Mouse (Mus musculus) forebrain, embryonic 10.5 days (tissue): ENCODE measurements at regions not wholly inside any gene's neighbourhood (a gene's known extent, or its start where the extent isn't known, plus 50 kb on each side); places are given as distances from the start of the nearest gene placed in this dataset.

Experiments used
- DNase-seq: peaks from one replicate; pipeline ENCODE4 v3.0.0-alpha.2; 2017; ENCODE audit warnings: low spot score; ENCODE audit errors: extremely low spot score
- H3K27ac ChIP-seq: fragments of 300-500 bp; sonication (generic); 2 replicates; pipeline ENCODE4 v1.5.1; 2016; ENCODE audit warnings: mild to moderate bottlenecking
- H3K27me3 ChIP-seq: fragments of 300-500 bp; sonication (generic); 2 replicates; pipeline ENCODE4 v1.6.1; 2016; ENCODE audit warnings: mild to moderate bottlenecking; ENCODE audit not compliant: poor library complexity, severe bottlenecking
- H3K36me3 ChIP-seq: fragments of 300-500 bp; sonication (generic); replicated peaks from 2 replicates; pipeline ENCODE4 v1.6.1; 2016; ENCODE audit warnings: mild to moderate bottlenecking, moderate library complexity
- H3K4me1 ChIP-seq: fragments of 300-500 bp; sonication (generic); 2 replicates; pipeline ENCODE4 v1.6.1; 2016
- H3K4me3 ChIP-seq: fragments of 300-500 bp; sonication (generic); 2 replicates; pipeline ENCODE4 v1.5.1; 2016; ENCODE audit warnings: mild to moderate bottlenecking, moderate library complexity
- H3K9me3 ChIP-seq: fragments of 300-500 bp; sonication (generic); 2 replicates; pipeline ENCODE4 v1.6.1; 2016; ENCODE audit warnings: mild to moderate bottlenecking, moderate library complexity
- WGBS: fragments of 180-500 bp; shearing (Covaris S2); methylation state at CpG from one replicate; pipeline ENCODE4 v1.1.7; 2016; 5-methylcytosine and 5-hydroxymethylcytosine counted together

GRCm38 (mm10) chr7:36420741-36421140, 277.2 kb upstream of the Tshz3 start:
- H3K27me3 ChIP-seq: no peaks in the 10 kb centered on the region
- no peaks in the 10 kb centered on the region for H3K36me3 ChIP-seq
- no peak overlapping the region for H3K4me3 ChIP-seq
- no peaks in the 10 kb centered on the region for H3K9me3 ChIP-seq
- DNase-seq: no peak
- H3K27ac ChIP-seq: no peak overlapping the region
- 90% methylated on average over 9 of the region's 9 CpGs for WGBS
- no peaks in the 10 kb centered on the region for H3K4me1 ChIP-seq

GRCm38 (mm10) chr7:36449181-36449915, 248.6 kb upstream of the Tshz3 start:
- Histone ChIP-seq H3K9me3 (no peaks in the 10 kb centered on the region), H3K36me3 (no peaks in the 10 kb centered on the region), H3K4me1 (no peaks in the 10 kb centered on the region), H3K4me3 (no peak overlapping the region), H3K27ac (no peak overlapping the region), H3K27me3 (no peaks in the 10 kb centered on the region)
- 81% methylated on average over 6 of the region's 6 CpGs for WGBS
- no peak for DNase-seq

DNA sequence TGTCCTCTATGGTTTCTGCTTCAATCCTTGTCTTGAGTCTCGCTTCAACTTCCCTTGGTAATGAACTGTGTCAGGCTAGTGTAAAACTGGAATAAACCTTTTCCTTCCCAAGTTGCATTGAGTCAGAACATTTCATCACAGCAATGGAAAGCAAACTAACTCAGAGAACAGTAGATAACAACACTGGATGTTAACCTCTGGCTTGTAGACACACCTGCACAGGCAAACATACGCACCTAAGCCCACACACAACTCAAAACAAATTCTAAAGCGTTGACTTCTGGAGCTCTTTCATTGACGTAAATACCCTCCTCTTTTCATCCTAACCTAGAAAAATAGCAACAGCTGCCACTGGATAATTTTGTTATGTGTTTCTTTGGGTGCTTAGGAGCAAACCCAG, 244.1 kb upstream of the Tshz3 start:
- Histone ChIP-seq H3K4me1 (no peaks in the 10 kb centered on the region), H3K27me3 (no peaks in the 10 kb centered on the region), H3K36me3 (no peaks in the 10 kb centered on the region), H3K4me3 (no peak overlapping the region), H3K27ac (no peak overlapping the region), H3K9me3 (no peaks in the 10 kb centered on the region; the same call in 1 of the 2 replicates)
- DNase-seq: no peak
- WGBS: 89% methylated on average over 4 of the region's 4 CpGs

DNA sequence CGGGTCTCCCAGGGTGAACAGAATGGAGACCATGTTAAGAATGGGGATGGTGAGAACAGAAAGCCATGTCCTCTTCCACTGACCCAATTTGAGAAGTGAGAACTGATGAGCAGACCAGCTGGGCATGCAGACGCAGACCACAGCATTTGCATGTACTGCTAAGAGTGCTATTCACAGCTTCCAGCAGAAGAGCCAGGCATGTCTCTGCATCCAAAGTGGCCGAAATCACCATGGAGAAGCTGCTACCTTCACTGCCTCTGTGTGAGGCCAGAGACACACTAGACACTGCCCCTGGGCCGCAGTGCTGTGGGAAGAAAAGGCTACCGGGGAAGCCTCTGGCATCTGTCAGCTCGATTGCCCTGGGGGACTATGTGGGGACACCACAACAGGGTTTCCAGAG, 241.8 kb upstream of the Tshz3 start:
- Histone ChIP-seq H3K27me3 (no peaks in the 10 kb centered on the region), H3K36me3 (no peaks in the 10 kb centered on the region), H3K27ac (no peak overlapping the region), H3K4me3 (no peak overlapping the region), H3K4me1 (no peaks in the 10 kb centered on the region), H3K9me3 (no peaks in the 10 kb centered on the region; the same call in 1 of the 2 replicates)
- no peak for DNase-seq
- WGBS: 91% methylated on average over 6 of the region's 6 CpGs

DNA sequence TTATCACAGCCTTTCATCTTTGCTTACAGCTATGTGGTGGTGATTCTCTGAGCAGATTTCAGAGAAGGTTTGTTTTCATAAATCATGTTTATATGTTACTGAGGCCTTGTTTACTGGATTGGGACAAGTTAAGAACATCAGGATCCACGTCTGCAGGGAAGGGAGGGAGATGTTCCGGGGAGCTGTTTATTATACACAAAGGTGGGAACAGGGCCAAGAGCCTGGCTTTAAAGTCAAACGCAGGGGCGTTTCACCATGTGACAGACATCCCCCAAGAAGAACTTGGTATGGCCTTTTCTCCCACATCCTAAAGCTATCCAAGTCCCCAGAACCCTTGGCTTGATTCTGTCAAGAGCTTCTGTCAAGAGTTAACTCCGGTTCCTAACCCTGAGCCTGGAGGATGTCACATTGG, 235.5 kb upstream of the Tshz3 start:
- Histone ChIP-seq H3K27me3 (no peaks in the 10 kb centered on the region), H3K4me3 (no peak overlapping the region), H3K9me3 (no peaks in the 10 kb centered on the region), H3K36me3 (no peaks in the 10 kb centered on the region), H3K27ac (no peak overlapping the region), H3K4me1 (no peaks in the 10 kb centered on the region)
- WGBS: 95% methylated on average over 5 of the region's 5 CpGs
- no peak for DNase-seq

DNA sequence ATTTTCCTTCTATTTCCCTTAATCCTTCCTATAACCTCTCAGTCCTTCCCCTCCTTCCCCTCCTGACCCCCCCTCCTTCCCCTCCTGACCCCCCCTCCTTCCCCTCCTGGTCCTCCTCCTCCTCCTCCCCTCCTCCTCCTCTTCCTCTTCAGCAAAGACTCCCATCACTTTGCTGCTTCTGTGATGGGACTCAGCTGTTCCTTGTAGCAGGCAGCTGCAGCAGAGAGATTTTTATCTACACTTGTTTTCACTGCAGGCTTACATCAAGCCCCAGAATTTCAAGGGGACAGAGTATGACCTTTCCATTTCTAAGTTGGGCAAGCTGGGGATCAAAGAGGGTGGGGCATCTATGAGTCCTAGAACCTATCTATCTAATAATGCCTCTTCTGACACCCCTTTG, 228.5 kb upstream of the Tshz3 start:
- H3K27ac ChIP-seq: no peak overlapping the region
- H3K9me3 ChIP-seq: no peaks in the 10 kb centered on the region
- peaks cover under 1% of the 10 kb centered on the region; the same call in 1 of the 2 replicates for H3K27me3 ChIP-seq
- H3K36me3 ChIP-seq: no peaks in the 10 kb centered on the region
- H3K4me1 ChIP-seq: no peaks in the 10 kb centered on the region
- DNase-seq: no peak
- H3K4me3 ChIP-seq: no peak overlapping the region

- no peak for DNase-seq
- 79% methylated on average over 2 of the region's 2 CpGs for WGBS
Measured at GRCm38 (mm10) chr7:36473532-36473931, 224.4 kb upstream of the Tshz3 start.

GRCm38 (mm10) chr7:36476434-36476833, 221.5 kb upstream of the Tshz3 start:
- 82% methylated on average over 4 of the region's 4 CpGs for WGBS
- no peaks in the 10 kb centered on the region for H3K36me3 ChIP-seq
- no peak overlapping the region for H3K4me3 ChIP-seq
- DNase-seq: no peak
- no peak overlapping the region for H3K27ac ChIP-seq
- H3K9me3 ChIP-seq: no peaks in the 10 kb centered on the region
- H3K4me1 ChIP-seq: peaks cover 17% of the 10 kb centered on the region
- H3K27me3 ChIP-seq: peaks cover 30% of the 10 kb centered on the region

More at GRCm38 (mm10) chr7:36473532-36473931, 224.4 kb upstream of the Tshz3 start:
- peaks cover 17% of the 10 kb centered on the region for H3K4me1 ChIP-seq
- no peak overlapping the region for H3K4me3 ChIP-seq
- H3K9me3 ChIP-seq: no peaks in the 10 kb centered on the region
- no peak overlapping the region for H3K27ac ChIP-seq
- no peaks in the 10 kb centered on the region for H3K36me3 ChIP-seq
- peaks cover 13% of the 10 kb centered on the region for H3K27me3 ChIP-seq

DNA sequence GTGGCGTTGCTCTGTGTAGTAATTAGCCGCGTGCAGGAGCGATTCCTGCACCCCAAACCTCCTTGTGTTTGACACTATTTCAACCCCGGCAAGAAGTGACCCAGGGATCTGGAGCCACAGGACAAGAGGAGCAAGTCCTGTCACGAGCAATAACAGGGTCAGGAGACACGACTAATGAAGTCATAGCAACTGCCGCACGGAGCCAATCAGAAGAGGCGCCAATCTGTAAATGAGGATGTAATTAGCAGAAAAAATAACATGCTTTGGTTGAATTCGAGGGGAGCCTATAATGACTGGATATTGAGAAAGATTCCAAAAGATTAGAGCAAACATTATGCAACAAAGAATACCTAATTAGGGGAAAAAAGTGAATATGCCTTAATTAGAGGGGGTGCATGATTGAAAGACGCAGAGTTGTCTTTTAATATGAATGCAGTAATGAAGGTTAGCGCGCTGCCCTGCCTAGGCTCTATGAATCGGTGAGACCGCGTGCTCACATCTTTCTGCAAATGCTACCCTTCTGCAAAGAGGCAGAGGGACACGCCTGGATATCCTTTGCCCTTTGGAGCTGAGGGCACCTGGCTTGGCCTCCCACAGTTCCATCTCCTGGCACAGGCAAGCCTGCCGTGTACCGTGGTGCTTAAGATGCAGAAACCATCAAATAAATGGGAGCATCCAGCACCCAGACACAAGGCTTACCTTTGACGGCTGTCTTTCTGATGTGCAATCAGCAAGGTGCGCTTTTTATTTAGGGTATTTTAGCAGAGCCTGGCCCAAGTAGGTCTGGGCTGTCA, 220.9 kb upstream of the Tshz3 start:
- Histone ChIP-seq H3K27me3 (peaks cover 30% of the 10 kb centered on the region), H3K27ac (no peak overlapping the region), H3K9me3 (no peaks in the 10 kb centered on the region), H3K4me1 (peaks cover 17% of the 10 kb centered on the region), H3K4me3 (no peak overlapping the region), H3K36me3 (no peaks in the 10 kb centered on the region)
- WGBS: 67% methylated on average over 22 of the region's 22 CpGs
- DNase-seq: peak; percentile 21

DNA sequence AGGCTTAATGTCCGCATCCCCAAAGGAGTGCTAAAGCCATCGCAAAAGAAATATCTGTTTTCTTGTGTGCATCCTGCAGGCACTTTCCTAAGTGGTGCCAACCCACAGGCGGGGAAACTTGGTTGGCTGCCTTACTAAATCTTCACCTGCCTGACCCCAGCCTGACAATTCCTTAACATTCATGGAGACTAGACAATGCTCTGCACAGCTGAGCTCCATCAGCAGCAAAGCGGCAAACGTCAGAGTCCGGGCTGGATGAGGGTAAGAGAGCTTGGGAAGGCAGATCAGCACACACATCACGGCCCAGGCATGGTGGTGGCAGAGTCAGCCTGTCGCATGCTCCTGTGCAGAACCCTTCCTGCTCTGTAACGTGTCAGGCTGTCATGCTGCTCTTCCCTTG, 209.8 kb upstream of the Tshz3 start:
- DNase-seq: no peak
- H3K9me3 ChIP-seq: no peaks in the 10 kb centered on the region
- H3K27ac ChIP-seq: no peak overlapping the region
- 90% methylated on average over 9 of the region's 9 CpGs for WGBS
- H3K27me3 ChIP-seq: no peaks in the 10 kb centered on the region; the same call in 1 of the 2 replicates
- H3K4me1 ChIP-seq: no peaks in the 10 kb centered on the region
- no peaks in the 10 kb centered on the region for H3K36me3 ChIP-seq
- no peak overlapping the region for H3K4me3 ChIP-seq

DNA sequence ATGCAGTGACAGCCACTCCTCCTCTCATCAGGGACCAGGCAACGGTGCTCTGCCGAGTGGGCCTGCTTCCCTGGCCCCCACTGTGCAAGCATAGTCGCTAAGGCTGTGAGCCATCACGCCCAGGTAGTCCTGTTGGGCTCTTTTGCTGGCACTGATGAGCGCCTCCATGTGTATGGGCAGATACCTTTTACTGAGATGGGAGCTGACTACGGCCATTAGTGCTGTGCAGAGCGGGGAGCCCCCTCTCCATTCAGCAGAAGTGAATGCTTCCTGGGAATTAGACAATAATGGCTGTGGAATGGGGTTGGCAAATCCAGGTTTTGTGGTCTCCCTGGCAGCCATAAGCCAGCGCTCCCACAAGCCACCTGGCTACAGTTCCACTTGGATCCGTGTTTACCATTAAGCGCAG, 206.7 kb upstream of the Tshz3 start:
- no peak overlapping the region for H3K27ac ChIP-seq
- WGBS: 79% methylated on average over 10 of the region's 10 CpGs
- no peak overlapping the region for H3K4me3 ChIP-seq
- no peak for DNase-seq
- no peaks in the 10 kb centered on the region for H3K4me1 ChIP-seq
- H3K9me3 ChIP-seq: no peaks in the 10 kb centered on the region
- H3K36me3 ChIP-seq: no peaks in the 10 kb centered on the region
- no peaks in the 10 kb centered on the region for H3K27me3 ChIP-seq

DNA sequence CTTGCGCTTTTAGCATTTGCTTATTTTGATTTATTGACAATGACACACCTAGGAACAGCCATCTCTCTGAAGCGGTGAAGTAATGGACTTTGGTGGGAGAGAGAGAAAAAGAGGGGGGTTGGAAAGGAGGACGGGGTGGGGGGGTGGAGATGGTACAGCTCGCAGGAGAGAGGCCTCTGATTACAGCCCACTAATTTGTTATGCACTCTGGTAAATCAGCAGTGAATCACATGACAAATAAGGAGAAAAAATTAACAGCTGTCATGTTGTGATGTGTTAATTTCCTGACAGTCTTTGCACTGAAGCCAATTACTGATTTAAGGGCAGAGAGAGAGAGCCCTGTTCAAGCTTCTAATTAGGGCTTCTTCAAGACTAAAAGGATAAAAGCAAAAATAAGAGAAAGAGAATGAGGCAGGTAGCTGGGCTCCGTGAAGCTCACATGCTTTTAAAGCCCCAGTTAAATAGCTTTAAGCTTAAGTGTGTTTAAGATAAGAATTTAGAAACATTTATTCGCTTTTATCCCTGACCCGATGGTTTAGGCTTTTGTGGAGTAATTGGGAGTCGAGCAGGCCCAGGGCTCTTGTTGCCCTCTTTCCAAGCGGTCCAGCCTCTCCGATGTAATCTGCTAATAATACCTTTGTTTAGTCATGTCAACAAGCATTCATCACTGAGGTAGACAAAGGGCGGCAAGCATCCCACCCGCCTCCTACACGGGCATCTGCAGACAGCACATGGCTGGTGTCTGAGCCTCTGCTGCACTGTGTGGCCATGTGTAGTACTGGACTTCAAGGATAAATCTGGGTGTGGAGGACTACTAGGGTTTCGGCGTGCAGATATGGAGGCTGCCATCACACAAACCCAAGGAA, 193.7 kb upstream of the Tshz3 start:
- Histone ChIP-seq H3K9me3 (no peaks in the 10 kb centered on the region), H3K4me1 (peaks cover 33% of the 10 kb centered on the region), H3K27ac (peak overlapping the region; percentile 56; the same call in 1 of the 2 replicates), H3K4me3 (no peak overlapping the region), H3K27me3 (peaks cover 46% of the 10 kb centered on the region), H3K36me3 (no peaks in the 10 kb centered on the region)
- peak; percentile 39 for DNase-seq
- 47% methylated on average over 15 of the region's 15 CpGs for WGBS
